Mouse (Mus musculus) MEL (cell line): ENCODE data around the gene Dll1.

Experiments
- CTCF ChIP-seq, 3 experiments: IDR thresholded peaks in 2 of 3; conservative IDR thresholded peaks in 1 of 3; 2 replicates each; pipeline ENCODE4 v1.5.1; 2011 to 2012; ENCODE audit warnings: low read length in 3 of 3, low read depth in 2 of 3, mild to moderate bottlenecking in 2 of 3, improper control_type of control experiment in 1 of 3, inconsistent platforms in 1 of 3, mixed read lengths in 1 of 3, moderate library complexity in 1 of 3; ENCODE audit not compliant: control insufficient read depth in 1 of 3, insufficient read depth in 1 of 3, poor library complexity in 1 of 3, severe bottlenecking in 1 of 3
- E2F4 ChIP-seq: IDR thresholded peaks from 2 replicates; pipeline ENCODE4 v1.6.1; 2011; ENCODE audit warnings: low read depth, low read length, improper control_type of control experiment, borderline replicate concordance
- EP300 ChIP-seq, 2 experiments: IDR thresholded peaks; 2 replicates each; pipeline ENCODE4 v1.6.1; 2011; ENCODE audit warnings: improper control_type of control experiment in 2 of 2, low read length in 2 of 2, low read depth in 1 of 2, mild to moderate bottlenecking in 1 of 2
- MYC ChIP-seq: IDR thresholded peaks from 2 replicates; pipeline ENCODE4 v1.6.1; 2011; ENCODE audit warnings: low read depth, mild to moderate bottlenecking, low read length, improper control_type of control experiment, moderate library complexity
- POLR2A ChIP-seq, 2 experiments: IDR thresholded peaks; 2 replicates each; pipeline ENCODE4 v1.6.1; 2011 to 2012; ENCODE audit warnings: low read length in 2 of 2, mild to moderate bottlenecking in 2 of 2, control low read depth in 1 of 2, improper control_type of control experiment in 1 of 2, low read depth in 1 of 2, moderate library complexity in 1 of 2; ENCODE audit not compliant: control insufficient read depth in 1 of 2, insufficient read depth in 1 of 2, poor library complexity in 1 of 2
- ZMIZ1 ChIP-seq: IDR thresholded peaks from 2 replicates; pipeline ENCODE4 v1.6.1; 2012; ENCODE audit warnings: low read depth, mild to moderate bottlenecking, inconsistent platforms, low read length, improper control_type of control experiment, moderate library complexity

DNA sequence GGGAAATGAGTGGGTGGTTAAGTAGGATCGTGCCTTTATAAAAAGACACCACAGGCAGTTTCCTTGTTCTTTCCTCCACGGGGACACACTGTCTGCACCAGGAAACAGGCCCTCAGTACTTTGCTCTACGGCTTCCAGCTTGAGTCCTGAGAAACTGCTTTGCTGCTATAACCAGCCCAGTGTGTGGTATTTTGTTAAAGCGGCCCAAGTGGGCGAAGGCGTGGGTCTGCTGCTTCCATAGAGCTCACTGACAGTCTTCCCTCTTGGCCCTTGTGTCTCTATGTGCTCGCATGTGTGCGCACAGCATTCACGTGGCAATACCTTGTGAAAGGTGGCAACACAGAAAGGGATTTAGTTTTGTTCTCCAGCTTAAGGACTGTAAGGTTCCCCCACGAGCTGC lies 32.6 kb upstream of the Dll1 start:
- no peak for TF ChIP-seq E2F4
- TF ChIP-seq CTCF (IDR thresholded peaks at IDR 0.05 in 2 of 3, conservative IDR thresholded peaks at IDR 0.05 in 1 of 3; ENCODE audit: control insufficient read depth in 1 of 3, insufficient read depth in 1 of 3, low read depth in 2 of 3, low read length in 3 of 3, poor library complexity in 1 of 3, severe bottlenecking in 1 of 3), result no peak
- TF ChIP-seq POLR2A (IDR thresholded peaks at IDR 0.05; ENCODE audit: control insufficient read depth in 1 of 2, insufficient read depth in 1 of 2, low read depth in 1 of 2, low read length in 2 of 2, poor library complexity in 1 of 2), result no peak
- no peak for TF ChIP-seq EP300 (IDR thresholded peaks at IDR 0.05; ENCODE audit: low read depth in 1 of 2, low read length in 2 of 2)
- no peak for TF ChIP-seq MYC
- TF ChIP-seq ZMIZ1, result no peak
